Mouse (Mus musculus) liver, embryonic 14 days (tissue): ENCODE results near the gene Zcchc7. TPM values are rescaled to one million over a fixed set of nuclear protein-coding genes. Genes with fewer than 3 reads are reported as not detected.

Source experiments
- polyA plus RNA-seq: library from polyadenylated mRNA; depleted of rRNA; stranded (reverse); fragments of >200 nt; gene quantifications from 2 replicates; pipeline ENCODE4 v1.2.3, GENCODE M21; 2012; rRNA removed

The Zcchc7 gene
- polyA plus RNA-seq = 10.2 and 10.5 TPM in 2 replicates

GRCm38 (mm10) chr4:44755553-44756133 is at the start of gene Zcchc7:
Gene Zcchc7, plus strand, starts transcription at chr4:44755877.

GRCm38 (mm10) chr4:44709740-44710700 is 45.7 kb upstream of the Zcchc7 start, which contains the start of gene Pax5:
Gene Pax5, minus strand, starts transcription at chr4:44710487.

GRCm38 (mm10) chr4:44981280-44981973 is 225.8 kb downstream of the Zcchc7 start, which contains the start of gene Grhpr:
Gene Grhpr, plus strand, starts transcription at chr4:44981395.

Other genes starting within 250 kb of the Zcchc7 start
- gene Pax5, start 45.4 kb upstream of the Zcchc7 start, polyA plus RNA-seq = 0.09 and 0.15 TPM in 2 replicates
- gene Grhpr, start 225.5 kb downstream of the Zcchc7 start, polyA plus RNA-seq = 42.7 and 47.7 TPM in 2 replicates